Mouse (Mus musculus) cerebellum, postnatal 36 days (tissue): ENCODE data around the gene Arhgef19.

ENCODE experiments used
- DNase-seq, 2 experiments: peaks; one replicate each; pipeline ENCODE4 v3.0.0; 2021 to 2022; ENCODE audit warnings: mixed read lengths in 2 of 2

Gene Arhgef19

DNA sequence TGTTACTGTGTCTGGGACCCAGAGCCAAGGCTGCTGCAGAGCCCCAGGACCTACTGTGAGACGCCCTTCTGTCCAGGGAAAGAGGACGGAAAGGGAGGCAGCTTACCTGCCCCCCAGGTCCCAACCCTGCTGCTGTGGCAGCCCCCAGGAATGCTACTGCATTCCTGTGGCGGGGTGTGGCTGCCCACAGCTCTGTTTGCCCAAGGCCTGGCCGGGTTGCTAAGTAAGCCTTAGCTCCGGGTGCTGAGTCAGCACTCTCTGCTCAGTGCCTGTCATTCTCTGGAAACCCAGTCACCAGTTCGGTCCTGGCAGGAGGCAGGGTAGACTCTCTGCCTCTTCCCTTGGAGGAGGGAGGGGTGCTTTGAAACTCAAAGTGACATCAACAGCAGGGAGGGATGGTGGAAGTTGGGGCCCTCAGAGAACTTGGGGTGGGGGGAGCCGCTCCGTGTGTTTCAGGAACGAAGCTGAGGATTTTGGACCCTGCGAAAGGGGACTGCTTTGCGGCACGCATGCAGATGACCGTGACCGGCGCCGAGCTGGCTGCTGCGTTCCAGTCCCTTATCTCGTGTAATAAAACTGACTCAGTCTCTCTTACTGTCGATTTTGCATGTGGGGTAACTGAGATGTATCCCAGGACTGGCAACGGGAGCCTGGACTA, 47.7 kb downstream of the Arhgef19 start:
- DNase-seq: no peak

DNA sequence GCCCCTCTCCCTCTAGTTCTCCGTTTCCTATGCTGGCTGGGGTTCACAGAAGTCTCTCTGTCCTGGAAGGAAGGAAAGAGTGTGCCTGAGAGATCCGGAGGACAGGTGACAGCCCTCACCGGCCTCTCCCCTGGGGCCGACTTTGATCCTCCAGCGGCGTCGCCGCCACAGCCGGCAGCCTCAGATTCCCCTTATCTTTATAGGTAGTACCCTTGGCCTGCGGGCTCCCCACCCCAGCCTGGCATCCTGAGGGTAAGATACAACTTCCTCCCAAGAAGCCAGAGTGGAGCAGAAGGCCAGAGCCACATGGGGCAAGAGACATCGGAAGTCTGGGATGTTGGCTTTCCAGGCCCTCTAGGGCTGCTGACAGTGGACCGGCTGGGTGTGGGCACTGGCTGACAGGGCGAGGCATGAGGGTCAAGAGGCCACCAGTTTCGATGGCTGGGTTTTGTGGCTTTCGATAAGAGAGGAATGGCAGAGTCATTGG, 48.3 kb downstream of the Arhgef19 start:
- no peak for DNase-seq

DNA sequence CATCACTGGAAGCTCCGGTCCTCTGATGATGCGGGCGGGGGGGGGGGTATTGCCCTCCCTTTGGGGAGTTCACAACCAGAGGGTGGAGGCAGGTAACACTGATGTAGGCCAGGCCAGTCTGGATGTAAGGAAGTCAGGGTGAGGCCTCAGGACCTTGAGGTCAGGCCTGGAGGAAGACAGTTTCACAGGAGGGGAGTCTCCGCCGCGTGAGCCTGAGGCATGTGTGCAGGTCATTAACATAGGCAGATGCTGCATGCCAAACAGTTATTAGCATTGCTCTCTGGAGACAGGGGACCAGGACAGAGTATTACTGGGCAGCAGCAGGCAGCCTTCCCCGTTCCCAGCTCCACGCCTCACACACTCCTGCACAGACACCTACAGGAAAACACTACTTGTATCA, 48.9 kb downstream of the Arhgef19 start:
- DNase-seq: no peak

DNA sequence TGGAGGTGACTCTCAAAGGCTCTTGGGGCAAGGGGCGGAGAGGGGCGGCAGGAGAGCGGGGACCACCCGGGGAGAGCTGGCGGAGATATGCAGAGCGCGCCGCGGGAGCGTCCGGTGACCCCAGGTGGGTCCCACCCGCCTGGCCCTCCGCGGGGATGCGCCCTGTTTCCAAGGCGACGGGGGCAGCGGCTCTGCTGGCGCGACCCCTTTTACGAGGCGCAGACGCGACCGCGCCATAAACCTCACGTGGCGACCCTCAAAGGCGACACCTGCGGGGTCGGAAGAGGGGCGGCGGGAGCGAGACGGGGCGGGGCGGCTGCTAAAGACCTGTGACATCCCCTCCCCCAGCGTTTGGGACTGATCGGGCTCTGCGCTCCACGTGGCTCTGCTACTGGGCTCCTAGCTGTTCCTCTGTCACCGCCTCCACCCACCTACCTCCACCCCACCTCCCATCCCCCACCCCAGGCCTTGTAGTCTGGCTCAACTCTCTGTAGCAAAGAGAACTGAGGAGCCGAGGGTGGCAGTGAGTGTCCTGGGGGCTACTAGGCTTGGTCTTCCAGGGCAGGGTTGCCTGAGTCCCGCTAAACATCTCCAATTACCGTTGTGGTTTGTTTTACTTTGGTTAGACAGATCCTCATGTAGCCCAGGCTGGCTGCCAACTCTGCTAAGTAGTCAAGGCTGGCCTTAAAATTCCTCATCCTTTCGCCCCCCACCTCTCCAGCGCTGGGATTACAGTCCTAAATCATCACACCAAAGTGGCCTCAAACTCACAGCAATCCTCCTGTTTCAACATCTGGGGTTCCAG, 52.5 kb downstream of the Arhgef19 start:
- DNase-seq: no peak

DNA sequence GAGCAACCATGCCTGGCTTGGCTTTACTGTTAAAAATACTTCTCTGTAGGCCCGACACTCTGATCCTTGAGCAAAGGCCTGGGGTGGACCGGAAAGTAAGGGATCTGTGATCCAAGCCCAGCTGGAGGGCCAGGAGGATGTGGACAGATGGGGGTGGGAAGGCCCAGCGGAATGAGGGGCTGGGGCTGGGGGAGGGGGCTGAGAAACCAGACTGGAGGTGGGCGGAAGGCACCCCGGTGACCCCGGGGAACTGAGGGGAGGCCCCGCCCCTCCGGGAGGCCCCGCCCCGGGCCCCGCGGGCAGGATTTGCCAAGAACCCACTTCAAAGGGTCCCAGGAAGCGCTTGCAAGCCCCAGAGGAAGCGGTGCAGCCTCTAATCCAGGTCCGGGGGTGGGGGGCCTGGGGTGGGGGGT, 56.5 kb downstream of the Arhgef19 start:
- DNase-seq: no peak

DNA sequence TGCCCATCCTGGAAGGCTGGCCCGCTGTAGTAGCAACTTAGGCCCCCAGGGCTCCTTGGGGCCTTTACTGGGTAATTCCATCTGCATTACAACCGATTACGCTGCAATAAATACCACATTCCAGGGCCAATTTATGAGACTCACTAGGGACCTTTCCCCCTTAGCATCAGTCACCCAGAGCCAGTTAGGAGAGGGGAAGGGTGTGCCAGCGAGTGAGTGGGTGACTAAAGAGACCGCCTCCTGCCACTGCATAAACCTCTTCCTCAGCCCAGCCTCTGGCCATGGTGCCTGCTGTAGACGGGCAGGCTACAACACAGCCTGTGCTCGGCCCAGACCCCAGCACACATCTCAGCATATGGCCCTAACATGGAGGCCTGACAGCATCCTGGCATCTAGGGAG, 58.6 kb downstream of the Arhgef19 start:
- no peak for DNase-seq

DNA sequence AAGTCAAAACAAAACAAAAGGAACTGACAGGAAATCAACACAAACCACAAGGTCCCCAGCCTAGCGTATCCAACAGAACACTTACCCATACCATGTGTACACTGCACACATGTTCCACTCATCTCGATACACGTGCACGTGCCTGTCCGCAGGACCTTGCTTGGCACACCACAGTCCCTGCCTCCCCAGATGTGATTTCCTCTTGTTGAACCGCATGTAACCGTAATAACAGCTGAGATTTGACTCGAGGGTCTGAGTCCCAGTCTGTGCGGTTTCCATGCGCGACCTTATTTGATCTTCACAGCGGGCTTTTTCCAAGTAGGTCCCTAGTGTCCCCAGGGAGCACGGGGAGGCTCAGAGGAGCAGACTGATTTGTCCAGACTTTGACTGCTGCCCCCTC, 60.1 kb downstream of the Arhgef19 start:
- no peak for DNase-seq

DNA sequence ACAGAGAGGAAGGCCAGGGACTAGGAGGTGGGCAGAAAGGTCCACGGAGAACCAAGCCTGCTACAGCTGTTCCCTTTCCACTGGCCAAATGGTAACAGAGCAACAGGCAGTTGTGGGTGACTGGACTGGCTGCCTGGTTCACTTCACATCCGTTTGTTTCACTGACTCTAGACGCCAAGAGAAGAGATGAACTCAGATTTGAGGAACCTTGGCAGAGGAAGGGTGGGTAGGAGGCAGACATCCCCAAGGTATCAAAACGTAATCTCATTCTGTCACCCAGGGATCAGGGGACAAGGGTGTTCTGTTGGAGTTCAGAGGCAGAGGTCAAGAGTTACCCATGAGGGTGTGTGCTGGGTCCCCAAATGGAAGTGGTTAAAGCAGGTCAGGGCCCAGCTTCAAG, 60.9 kb downstream of the Arhgef19 start:
- DNase-seq: no peak

DNA sequence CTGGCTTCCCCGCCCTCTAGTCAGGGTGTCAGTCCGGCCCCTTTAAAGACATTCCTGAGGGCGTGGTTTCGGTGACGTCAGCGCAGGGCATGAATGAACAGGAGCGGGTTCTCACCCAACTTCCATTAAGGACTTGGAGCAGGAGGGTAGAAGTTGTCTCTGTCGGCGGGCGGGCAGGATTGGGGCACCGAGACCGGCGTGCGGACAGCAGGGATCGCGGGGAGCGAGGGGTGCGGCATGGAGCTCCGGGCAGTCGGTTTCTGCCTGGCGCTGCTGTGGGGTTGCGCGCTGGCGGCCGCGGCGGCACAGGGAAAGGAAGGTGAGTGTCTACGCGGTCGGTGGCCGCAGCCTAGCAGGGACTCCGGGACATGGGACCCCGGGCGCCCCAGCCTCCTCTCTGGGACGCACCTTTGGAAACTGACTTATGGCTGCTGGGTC, 61.8 kb downstream of the Arhgef19 start, which contains the start of gene Epha2:
Gene Epha2, plus strand, starts transcription at position 125 of the 438 bp plus-strand sequence.
- DNase-seq: peak; percentile 74 to 80

DNA sequence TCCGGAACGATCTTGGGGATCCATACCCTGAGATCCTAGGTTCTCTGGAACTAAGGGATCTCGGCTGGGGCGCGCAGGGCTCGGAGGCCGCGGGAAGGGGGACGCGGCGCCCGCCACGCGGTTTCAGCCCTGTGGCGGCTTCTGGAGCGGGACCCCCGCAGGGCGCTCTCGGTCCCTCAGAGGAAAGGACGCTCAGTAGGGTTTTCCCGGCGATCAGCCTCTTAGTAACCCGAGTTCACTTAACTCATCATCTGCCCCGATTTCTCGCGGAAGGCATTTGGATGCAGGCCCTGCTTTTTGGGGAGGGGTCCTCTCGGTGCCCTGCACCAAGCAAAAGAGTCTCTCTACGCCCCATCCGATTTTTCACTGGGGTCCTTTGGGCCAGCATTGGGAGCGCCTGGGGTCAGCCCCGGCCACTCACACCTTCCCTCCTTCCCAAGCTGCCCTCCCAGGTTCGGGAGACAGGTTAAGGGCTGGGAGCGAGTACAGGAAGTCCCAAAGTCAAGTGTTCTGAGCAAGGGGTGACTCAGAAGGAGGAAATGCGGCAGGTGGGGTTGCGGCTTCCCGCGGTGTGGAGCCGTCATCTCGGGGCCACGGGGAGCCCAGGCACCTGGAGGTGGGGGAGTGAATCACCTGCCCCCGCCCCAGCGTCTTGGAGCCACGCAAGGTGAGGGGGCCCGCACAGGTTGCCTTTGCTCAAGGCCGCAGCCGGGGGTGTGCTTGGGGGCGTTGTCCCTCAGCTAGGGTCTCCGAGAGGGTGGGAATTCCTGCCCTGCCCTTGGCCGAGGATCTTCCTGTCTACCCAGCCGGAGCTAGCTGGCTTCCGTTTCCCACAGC, 62.5 kb downstream of the Arhgef19 start:
- no peak for DNase-seq

DNA sequence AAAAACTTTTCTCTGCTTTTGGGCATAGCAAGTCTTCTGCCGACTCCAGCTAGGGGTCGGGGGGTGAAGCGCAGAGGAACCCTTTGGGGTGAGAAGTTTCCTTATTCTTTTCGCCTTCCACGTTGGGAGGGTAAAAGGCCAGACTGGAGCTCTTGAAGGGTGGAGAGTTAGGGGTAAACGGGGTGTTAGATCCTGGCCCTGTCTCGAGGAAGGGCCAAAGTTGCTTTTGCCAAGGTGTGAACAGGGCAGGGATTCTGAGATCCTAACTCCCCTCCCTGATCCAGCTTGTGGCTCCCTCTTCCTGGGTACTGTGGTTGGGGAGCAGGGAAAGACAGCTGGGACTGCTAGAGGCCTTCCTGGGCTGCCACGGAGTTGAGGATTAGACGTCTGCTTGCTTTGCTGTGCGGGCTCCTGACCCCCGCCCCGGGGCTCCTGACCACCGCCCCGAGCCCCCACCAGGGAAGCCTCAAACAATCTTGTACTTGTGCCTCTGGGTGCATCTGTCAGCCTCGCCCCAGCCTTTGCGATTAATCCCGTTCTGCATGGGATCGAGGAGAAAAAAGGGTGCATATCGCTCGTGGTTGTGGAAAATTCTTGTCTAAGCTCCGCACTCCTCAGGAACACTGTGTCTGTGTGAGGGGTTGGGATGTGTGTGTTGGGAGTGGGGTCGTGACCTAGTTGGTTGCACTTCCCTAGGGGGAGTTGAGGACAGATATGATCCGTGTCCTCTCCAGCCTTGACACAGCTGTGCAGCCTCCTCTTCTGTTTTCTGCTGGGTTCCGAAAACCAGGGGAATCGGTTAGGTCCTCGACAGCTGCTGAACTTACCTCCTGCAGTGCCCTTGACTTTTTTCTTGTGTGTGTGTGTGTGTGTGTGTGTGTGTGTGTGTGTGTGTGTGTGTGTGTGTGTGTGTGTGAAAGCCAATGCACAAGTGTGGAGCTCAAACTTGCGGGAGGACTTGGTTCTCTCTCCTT, 63.4 kb downstream of the Arhgef19 start:
- DNase-seq: no peak

DNA sequence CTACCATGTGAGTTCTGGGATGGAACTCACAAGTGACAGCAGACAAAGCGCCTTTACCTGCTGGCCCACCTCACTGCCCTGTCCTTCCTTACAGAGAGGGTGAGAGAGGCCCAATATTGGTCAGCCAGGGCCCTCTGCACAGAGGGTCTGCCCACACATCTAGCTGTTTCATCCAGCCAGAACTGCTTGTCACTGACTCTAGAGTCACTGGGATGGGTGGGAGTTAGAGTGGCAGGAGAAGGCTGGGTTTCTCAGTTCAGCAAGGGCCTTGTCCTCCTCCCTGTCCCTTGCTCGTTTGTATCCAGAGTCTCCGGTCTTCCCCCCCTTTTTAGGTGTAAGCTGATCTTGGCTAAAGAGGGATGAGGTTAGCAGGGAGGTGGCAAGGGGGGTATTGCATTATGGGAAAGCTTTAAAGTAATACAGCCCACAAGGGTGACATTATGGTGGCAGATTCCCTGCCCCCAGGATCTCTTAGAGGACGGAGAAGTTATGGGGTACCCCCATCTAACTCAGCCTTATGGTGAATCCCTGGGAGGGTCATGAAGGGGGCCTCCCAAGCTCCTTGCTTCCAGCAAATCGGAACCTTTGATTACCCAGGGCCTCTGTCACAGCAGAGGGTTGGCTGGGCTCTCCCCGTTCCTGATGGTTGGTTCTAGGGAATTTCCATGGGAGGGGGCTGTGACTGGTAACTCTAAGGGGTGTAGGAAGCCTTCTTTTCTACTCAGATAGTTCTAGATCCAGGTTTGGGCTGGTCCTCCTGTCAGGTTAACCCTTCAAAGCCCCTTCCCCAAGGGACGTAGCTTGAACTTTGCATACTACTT, 64.3 kb downstream of the Arhgef19 start:
- DNase-seq: no peak

DNA sequence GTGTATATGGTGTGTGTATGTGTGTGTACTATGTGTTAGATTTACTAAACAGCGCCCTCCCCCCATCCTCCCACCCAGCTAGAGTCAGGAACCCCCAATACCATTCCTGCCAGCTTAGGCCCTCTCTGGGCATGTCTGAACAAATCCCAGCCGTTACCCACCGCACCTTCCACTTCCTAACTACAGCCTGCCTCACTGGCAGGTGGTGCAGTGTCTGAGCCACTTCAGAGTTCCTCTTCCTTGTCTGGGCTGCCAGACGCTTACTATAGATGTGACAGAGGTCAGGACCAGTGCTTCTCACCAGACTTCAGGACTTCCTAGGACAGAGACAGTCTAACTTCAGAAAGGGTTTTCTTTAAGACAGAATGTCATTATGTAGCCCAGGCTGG, 64.9 kb downstream of the Arhgef19 start:
- DNase-seq: no peak

DNA sequence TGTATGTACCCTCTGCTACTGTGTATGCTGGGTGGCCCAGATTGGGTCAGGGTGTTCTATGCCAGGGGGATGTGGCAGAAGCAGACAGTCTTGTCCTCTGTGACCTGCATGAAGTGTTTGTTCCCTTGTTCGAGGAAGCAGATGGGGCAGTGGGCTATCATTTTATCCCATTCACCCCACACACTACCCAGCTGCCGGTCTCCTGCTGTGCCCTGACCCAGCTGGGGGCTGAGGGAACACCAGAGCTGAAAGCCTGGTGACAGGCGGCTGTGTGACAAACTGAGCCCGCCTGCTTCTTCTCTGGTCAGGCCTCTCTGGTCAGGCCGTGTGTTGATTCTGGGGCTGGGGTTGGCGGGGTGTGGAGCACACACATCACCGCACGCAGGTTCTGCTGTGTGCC, 66.8 kb downstream of the Arhgef19 start:
- DNase-seq: no peak
